Comparison of ENCODE assay signal across 23 mouse cellular contexts in the genomic region with DNA sequence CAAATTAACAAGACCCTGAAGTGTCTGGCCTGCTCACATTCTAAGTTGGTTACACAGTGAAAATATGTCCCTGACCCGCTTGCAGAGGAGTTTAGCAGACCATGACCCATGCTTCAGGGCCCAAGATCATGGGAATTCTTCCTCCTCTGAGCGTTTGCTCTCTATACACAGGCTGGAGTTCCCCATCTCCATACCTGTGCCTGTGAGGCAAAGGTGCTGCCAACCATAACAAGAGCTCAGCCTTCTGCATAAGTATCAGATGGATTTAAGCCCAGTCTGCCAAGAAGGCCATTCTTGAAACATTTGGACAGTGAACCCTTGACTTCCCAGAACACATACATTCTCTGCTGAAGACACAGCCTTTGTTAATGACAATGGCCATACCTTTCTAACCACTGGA.
A peak's percentile ranks its signal among the peaks of the same experiment; 100 is the strongest.
DNase-seq lines count a peak whose midpoint lies in the region; ATAC-seq lines count a peak whose summit lies in the region.
"Had no signal": no experiment of that assay in that cellular context is flagged by ENCODE, and none has a peak within 500 bp of the region (broad histone marks: within the 10 kb centered on the region; RNA-seq: fewer than 3 reads in every experiment).

No protein-coding gene starts in this region.

- no peak overlapping the region for H3K4me3 ChIP-seq in forebrain, embryonic 10.5 days
- H3K4me3 ChIP-seq in forebrain, embryonic 16.5 days (replicated peaks; ENCODE audit: low read length), result no peak overlapping the region
- no peak overlapping the region for H3K4me3 ChIP-seq in heart, embryonic 15.5 days
- H3K4me3 ChIP-seq: forebrain, embryonic 12.5 days; forebrain, embryonic 15.5 days had no signal

- peaks cover 3% of the 10 kb centered on the region; the same call in 1 of the 2 replicates for H3K9me3 ChIP-seq in forebrain, embryonic 10.5 days
- H3K9me3 ChIP-seq in forebrain, embryonic 16.5 days (ENCODE audit: control insufficient read depth, low read length), result no peaks in the 10 kb centered on the region
- no peaks in the 10 kb centered on the region for H3K9me3 ChIP-seq in heart, embryonic 15.5 days (replicated peaks)
- H3K9me3 ChIP-seq: forebrain, embryonic 12.5 days; forebrain, embryonic 15.5 days; G1E had no signal

- 0 out of 2 replicates have a peak, but pooled peaks cover 13% of the 10 kb centered on the region for H3K36me3 ChIP-seq in forebrain, embryonic 10.5 days (replicated peaks)
- H3K36me3 ChIP-seq in forebrain, embryonic 16.5 days (ENCODE audit: control insufficient read depth, insufficient read depth), result no peaks in the 10 kb centered on the region
- H3K36me3 ChIP-seq in heart, embryonic 15.5 days, result no peaks in the 10 kb centered on the region
- H3K36me3 ChIP-seq: forebrain, embryonic 15.5 days; G1E had no signal

- H3K27ac ChIP-seq in forebrain, embryonic 10.5 days, result 0 out of 2 replicates have a peak overlapping the region, but pooled peaks have one; percentile 13
- H3K27ac ChIP-seq in forebrain, embryonic 16.5 days (ENCODE audit: low read length), result no peak overlapping the region
- H3K27ac ChIP-seq in heart, embryonic 15.5 days, result 0 out of 2 replicates have a peak overlapping the region, but pooled peaks have one; percentile 6
- H3K27ac ChIP-seq: forebrain, embryonic 12.5 days; forebrain, embryonic 15.5 days; hindbrain, embryonic 14.5 days; hindbrain, postnatal 0 days had no signal

- no peak overlapping the region for H3K9ac ChIP-seq in forebrain, embryonic 16.5 days (replicated peaks; ENCODE audit: low read depth, low read length)
- no peak overlapping the region for H3K9ac ChIP-seq in heart, embryonic 15.5 days
- H3K9ac ChIP-seq: forebrain, embryonic 12.5 days; forebrain, embryonic 15.5 days; hindbrain, embryonic 14.5 days had no signal

- H3K4me1 ChIP-seq in forebrain, embryonic 10.5 days, result peaks cover 26% of the 10 kb centered on the region
- peaks cover 24% of the 10 kb centered on the region for H3K4me1 ChIP-seq in forebrain, embryonic 16.5 days (replicated peaks; ENCODE audit: control insufficient read depth, insufficient read depth, low read length)
- H3K4me1 ChIP-seq in heart, embryonic 15.5 days (replicated peaks), result peaks cover 34% of the 10 kb centered on the region

- no peak for DNase-seq in forebrain, embryonic 10.5 days (ENCODE audit: extremely low spot score, low spot score)
- DNase-seq in heart, adult 8-10 months (ENCODE audit: low spot score), result no peak
- peak; percentile 36 for DNase-seq in kidney, postnatal 14 days
- no peak for DNase-seq in kidney, postnatal 36 days
- DNase-seq in fat pad, adult 2 months (ENCODE audit: extremely low read depth, low read depth, low spot score), result peak; percentile 58
- DNase-seq: adrenal gland, adult 2 months; adrenal gland, postnatal 14 days; B cell, adult 2 months; cerebellum, postnatal 14 days; gastrocnemius, postnatal 10 days; gastrocnemius, postnatal 36 days; heart, postnatal 10 days; heart, postnatal 4 days had no signal

- no peak overlapping the region for H3K4me2 ChIP-seq in forebrain, embryonic 16.5 days (ENCODE audit: low read length)
- H3K4me2 ChIP-seq in heart, embryonic 15.5 days, result no peak overlapping the region
- H3K4me2 ChIP-seq: forebrain, embryonic 12.5 days; forebrain, embryonic 15.5 days; hindbrain, embryonic 14.5 days had no signal

- 93% methylated on average over 2 of the region's 2 CpGs for WGBS in forebrain, embryonic 10.5 days
- WGBS in forebrain, embryonic 16.5 days, result 98% methylated on average over 2 of the region's 2 CpGs
- WGBS in heart, embryonic 15.5 days, result 56% methylated on average over 2 of the region's 2 CpGs

- peaks cover 23% of the 10 kb centered on the region for H3K27me3 ChIP-seq in forebrain, embryonic 10.5 days (ENCODE audit: poor library complexity, severe bottlenecking)
- H3K27me3 ChIP-seq in forebrain, embryonic 16.5 days (replicated peaks; ENCODE audit: control insufficient read depth, insufficient read depth, low read length), result no peaks in the 10 kb centered on the region
- H3K27me3 ChIP-seq in heart, embryonic 15.5 days, result no peaks in the 10 kb centered on the region
- H3K27me3 ChIP-seq: CH12.LX; forebrain, embryonic 15.5 days had no signal

- ATAC-seq in forebrain, embryonic 16.5 days, result no peak
- no peak for ATAC-seq in heart, embryonic 15.5 days (replicated peaks; ENCODE audit: insufficient number of reproducible peaks, insufficient read depth, low FRiP score, low read depth)
- ATAC-seq: forebrain, embryonic 15.5 days; hindbrain, postnatal 0 days; inflammation-experienced regulatory T-cells, adult 6 months; intestine, embryonic 16.5 days had no signal

Comparison
In these comparisons a context has a peak if more than half of its experiments do, and no peak if none do; other contexts are left out.
1. DNase-seq: peak in kidney, postnatal 14 days (single experiment) and fat pad, adult 2 months (single experiment); none in forebrain, embryonic 10.5 days (single experiment), heart, adult 8-10 months (single experiment) and kidney, postnatal 36 days (0 of 2).